Mouse (Mus musculus): Measurements from ENCODE around the gene Ncs1. TPM values are rescaled to one million over a fixed set of nuclear protein-coding genes. Genes with fewer than 3 reads are reported as not detected.

Gene Ncs1
- polyA plus RNA-seq (2017; shearing (Covaris generic)): 1 to 10 TPM in 2 of 3 experiments, under 1 TPM in 1; 0.63 to 1.4 (median 1.4) TPM

DNA sequence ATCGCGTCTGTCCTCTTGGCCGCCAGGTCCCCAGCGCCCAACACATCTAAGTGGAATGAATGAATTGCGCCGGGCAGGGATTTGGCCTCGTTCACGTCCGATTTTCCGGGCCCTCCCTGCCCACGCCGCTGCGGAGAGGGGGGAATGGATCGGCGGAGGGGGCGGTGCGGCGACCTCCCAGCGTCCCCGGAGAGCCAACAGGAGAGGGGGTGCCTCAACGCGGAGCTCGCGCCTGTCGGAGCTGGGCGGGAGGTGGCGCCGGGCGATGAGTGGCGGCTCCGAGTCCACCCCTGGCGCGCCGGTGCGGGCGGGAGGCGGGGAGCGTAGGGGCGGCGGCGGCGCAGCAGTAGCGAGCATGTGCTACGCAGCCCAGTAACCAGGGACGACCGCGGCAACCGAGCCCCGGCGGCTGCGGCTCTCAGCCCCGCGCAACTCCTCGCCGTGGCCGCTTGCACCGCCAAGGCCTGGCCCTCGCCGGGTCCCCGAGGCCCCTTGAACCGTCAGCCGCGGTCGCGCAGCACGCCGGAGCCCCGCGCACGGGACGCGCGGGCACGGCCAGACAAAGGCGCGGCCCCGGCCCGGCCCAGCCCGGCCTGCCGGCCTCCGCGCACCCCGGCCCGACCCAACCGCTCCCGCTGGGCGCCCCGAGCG is at the start of gene Ncs1:
TSS of gene Ncs1 (plus strand) at position 333 of the 651 bp plus-strand sequence.
- peak; percentile 72 for ATAC-seq

DNA sequence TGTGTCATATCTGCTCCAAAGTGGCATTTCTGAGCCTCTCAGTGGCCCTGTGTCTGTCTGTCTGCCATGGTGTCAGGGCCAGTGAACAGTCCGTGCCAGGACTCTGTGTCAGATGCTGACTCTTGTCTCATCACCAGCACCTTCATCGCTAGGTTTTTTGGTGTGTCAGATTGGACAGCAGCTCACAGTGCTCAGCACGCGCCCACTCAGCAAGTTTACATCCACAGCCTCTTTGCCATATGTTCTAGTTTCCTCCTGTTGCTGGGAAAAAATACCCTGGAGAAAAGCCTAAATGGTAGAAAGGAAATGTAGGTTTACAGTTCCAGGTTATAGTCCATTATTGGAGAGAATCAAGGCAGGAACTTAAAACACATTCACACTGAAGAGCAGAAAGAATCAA is 47.0 kb upstream of the Ncs1 start:
- no peak for ATAC-seq

DNA sequence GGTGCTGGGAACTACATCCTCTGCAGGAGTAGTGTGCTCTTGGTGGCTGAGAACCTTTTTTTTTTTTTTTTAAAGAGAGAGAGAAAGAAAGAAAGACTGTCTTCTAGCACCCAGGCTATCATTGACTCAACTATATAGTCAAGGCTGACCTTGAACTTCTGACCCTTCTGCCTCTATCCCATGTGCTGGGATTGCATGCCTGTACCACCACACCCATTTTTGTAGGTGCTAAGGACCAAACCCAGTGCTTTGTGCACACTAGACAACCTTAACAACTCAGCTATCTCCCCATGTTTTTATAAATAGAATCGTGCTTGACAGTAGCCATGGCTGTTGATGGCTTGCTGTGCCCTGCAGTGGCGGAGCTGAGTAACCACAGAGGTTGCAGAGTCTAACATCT is 45.6 kb upstream of the Ncs1 start:
- ATAC-seq: no peak

DNA sequence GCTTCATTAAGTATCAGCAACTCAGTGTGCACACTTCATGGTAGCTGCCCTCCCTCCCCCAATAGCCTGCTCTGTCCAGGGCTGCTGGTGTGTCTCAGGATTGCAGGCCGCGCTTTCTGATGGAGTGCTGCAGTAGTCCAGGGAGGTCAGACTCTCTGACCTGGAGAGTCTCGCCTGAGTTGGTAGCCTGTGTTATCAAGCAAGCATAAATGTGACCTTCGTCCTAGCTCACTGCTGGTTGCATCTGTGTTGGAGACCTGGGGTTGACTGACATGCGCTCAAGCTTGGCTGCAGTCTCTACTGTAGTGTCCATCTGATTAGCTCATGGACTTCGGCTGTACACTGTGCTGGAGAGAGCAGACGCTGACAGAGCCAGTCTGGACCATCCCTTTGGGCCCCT is 43.8 kb upstream of the Ncs1 start:
- no peak for ATAC-seq

DNA sequence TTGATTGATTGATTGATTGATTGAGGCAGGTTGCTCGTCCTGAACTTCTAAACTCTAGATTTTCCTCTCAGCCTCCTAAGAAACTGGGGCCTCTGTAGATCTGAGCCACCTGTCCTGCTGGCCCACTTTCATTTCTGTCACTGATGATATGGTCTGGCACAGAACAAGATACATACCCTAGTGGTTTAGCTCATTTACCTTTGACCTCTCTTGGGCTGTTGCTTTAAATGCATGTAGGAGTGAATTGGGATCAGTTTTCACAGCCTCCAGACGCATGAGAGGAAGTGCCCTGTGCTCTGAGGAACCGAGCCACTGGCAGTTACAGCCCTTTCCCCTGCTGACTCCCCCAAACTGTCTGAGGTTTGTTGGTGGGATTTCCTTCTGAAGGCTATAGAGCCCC is 43.3 kb upstream of the Ncs1 start:
- no peak for ATAC-seq

DNA sequence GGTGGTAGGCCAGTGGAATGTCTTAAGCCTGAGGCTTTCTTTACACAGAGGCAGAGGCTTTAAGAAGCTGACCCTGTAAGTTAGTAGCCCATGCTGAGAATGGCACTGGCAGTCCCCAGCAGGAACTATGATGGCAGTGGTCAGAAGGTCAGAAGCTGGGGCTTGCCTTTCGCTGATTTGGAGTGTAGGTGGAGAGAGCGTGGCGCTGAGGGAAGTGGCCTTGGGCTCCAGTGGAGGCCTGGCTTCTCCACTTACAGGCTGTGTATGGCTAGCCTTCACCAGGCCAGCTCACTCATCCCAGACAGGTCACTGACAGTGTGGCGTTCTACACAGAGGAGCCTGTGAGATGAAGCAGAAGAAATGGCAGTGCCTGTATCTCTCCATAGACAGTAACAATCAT is 42.7 kb upstream of the Ncs1 start:
- no peak for ATAC-seq

DNA sequence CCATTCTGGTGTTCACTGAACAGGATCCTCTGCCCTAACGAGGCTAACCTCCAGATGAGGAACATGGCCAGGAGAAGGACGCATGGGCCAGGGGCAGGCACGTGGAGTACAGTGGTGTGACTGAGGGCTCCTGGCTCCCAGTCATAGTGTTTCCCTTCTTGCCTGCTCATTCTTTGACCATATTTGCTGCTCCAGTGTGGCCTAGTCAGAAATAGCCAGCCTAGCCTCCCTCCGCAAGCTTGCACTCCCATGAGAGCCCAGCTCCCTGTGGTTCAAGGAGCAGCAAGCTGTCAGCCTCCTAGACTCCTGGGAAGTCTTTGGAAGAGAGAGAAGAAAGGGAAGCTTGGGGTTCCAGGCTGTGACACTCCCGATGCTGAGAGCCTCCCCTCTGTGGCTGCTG is 40.9 kb upstream of the Ncs1 start:
- ATAC-seq: no peak

DNA sequence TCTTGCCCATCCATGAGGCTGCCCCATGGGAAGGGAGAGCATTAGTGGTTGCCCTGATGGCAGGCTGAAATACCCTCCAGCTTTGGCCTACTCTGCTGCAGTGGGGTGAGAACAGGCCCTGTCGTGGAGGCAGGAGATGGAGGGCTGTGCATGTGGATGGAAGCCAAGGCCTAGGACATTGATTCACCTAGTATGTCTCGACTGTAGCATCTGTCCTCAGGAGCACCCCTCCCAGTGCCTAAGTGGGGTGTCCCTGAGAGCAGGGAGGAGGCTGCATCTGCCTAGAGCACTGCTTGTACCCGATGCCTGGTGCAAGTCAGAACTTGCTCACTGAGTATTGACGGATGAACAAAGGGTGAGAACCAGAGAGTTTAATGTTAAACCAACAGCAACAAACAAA is 39.4 kb upstream of the Ncs1 start:
- ATAC-seq: no peak

DNA sequence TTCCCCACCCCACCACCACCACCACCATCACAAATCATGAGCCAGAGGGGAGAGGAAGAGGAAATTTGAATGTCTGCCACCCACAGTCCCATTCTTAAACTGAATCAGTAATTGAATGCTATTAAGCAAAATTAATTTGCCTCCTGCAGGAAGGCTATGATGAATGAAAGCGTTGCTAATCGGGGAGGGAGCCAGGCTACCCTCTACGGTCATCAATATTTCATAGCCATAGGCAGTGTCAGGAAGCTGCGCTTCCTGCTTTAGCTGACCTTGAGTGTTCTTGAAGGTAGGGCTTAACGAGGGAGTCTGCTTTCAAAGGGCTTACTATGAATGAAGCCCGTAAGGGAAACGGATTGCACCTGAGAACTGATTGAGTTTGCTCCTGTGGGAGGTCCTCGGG is 38.7 kb upstream of the Ncs1 start:
- ATAC-seq: no peak

DNA sequence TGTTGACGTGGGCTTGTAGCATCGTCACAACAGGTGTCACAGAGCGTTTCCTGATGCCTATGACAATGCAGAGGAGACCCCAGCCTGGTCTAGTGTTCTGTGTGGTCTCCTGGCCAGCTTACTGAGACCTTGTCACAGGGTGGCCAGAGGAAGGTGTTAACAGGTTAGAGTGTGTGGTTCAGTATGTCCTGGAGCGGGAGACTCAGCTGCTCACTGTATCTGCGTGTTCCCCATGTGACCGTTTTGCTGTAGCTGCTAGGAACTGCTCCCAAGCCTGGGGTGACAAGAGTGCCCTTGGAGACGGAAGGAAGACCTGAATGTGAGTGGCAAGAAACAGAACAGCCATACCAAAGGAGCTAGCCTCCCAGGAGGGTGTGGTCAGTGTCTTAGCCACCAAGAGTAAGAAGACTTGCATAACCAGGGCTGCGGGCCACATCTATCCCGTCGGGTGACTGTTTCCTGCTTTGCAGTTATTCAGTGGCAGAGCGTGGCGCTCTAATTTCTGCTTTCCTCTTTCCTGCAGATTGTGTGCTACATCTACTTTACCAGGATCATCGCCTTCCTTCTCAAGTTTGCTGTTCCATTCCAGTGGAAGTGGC is 37.0 kb upstream of the Ncs1 start:
- no peak for ATAC-seq

DNA sequence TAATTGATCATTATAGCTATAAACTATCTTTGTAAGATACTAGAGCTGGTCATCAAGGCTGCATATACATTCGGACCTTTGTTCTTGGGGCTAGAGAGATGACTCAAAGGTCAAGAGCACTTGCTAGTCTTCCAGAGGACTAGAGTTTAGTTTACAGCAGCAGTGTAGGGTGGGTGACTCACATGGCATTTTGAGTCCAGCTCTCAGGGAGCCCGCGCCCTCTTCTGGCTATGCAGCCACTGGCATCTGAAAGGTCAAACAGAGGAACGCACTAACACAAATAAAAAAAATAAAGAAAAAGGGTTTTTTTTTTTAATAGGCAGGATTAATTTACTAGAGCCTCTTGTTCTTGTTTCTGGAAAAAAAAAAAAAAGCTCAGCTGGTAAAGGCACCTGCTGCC is 36.1 kb upstream of the Ncs1 start:
- no peak for ATAC-seq

DNA sequence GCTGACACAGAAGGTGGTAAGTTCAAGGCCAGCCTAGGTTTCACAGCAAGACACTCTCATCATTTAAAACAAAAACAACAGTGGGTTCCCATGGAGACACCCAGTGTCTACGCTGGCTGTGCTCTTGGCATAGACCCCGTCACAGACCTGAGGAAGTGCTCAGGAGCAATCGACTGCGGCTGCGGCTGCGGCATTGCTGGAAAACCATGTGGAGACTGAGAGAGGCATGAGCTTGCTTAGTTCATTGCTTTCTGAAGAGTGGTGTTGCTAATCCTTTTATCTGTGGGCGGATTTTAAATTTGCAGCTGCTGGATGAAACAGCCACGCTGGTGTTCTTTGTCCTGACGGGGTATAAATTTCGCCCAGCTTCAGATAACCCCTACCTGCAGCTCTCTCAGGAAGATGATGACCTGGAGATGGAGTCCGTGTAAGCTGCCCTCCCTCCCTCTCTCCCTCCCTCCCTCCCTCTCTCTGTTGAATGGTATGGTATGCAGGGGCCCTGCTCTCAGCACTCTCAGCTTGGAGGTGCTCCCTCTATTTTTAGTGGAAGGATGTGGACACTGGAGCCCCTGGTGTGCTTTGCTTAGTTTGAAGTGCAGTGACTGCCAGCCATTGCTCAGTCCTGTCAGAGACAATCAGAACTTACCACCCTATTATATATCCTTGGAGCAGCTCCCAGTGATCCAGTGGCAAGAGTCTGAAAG is 35.3 kb upstream of the Ncs1 start:
- ATAC-seq: no peak

DNA sequence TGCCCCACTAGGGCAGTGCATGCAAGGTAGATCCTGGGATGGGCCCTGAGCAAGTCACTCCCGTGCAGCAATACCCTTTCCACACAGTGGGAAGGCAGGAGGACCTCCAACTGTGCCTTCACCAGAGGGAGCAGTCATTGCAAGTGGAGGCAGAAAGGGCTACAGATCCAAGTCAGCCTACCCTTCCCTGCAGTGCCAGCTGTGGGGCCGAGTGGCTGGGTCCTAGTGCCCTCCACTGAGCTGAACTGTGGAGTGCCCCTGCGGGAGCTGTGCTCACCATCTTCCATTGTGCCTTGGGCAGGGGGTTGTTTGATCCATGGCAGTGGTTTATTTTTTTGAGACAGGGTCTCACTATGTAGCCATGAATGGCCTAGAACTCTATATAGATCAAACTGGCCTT is 34.4 kb upstream of the Ncs1 start:
- no peak for ATAC-seq

DNA sequence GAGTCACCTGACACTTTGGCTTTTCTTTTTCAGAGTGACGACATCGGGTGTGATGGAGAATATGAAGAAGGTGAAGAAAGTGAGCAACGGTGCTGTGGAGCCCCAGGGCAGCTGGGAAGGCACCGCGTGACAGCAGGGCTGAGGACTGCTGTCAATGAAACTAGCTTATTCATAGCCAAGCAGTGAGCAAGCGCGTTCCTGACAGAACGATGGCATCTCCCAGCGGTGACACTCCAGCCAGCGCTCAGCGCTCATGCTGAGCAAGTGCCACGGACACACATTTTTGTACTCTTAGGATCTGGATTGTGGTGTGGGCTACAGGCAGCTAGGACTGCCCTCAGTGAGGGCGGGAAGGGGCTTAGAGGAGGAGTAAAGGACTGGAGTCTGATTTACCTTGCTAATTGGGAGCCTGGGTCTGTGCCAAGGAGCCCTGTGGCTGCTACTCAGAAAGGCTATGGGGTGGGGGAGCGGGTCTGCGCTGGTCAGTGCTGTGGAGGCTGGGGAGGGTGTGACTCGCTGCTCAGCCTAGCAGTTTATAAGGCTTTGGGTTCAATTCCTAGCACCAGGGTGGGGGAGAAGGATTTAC is 31.3 kb upstream of the Ncs1 start:
- no peak for ATAC-seq

DNA sequence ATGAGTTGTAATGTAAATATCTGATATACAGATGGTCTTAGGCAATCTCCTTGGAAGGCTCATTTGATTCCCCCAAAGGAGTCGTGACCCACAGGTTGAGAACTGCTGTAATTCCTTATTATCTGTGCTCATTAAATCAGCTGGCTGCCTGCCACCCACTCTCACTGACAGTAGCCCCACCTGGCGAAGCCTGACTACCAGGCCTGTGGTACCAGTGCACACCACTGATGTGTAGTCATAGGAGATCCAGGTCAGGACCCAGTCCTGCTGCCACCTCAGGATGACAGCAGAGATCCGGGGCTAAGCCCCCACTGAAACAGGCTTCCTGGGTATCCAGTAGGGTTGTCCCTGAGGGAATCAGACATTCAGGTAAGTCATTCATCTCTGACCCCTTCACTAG is 27.0 kb upstream of the Ncs1 start:
- no peak for ATAC-seq

DNA sequence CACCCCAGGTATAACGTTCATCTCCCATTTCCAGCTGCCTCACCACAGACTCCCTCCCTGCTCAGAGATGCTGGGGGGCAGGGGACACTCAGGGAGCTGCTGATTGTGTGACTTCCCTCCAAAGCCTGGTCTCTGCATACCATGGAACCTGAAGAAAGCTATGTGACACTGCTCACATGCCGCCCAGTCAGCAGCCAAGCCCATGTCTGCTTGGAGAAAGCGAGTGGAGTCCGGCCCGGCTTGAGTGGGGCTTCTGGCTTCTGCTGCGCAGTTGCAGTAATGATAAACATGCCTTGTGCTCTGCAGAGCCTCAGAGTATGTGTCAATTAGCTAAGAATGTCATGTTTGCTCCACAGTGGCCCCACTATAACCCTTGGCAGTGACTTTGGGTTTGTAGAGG is 26.2 kb upstream of the Ncs1 start:
- no peak for ATAC-seq

DNA sequence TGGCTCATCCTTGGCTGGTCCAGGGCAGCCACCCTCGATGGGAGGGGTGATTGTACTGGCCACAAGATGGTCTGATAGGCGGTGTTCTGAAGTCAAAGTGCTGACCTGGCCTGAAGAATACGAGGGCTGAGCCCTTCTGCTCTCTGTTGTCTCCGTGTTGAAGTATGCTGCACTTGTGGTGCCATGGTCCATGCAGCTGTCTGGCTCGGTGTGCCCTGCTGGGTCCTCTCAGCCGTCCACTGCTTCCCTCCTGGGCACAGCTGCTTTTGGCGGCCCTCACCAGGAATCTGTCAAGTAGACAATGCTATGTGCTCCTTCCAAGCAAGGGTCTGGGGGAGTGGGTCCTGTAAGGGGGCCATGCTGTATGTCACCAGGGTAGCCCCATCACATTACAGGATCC is 24.8 kb upstream of the Ncs1 start:
- no peak for ATAC-seq

DNA sequence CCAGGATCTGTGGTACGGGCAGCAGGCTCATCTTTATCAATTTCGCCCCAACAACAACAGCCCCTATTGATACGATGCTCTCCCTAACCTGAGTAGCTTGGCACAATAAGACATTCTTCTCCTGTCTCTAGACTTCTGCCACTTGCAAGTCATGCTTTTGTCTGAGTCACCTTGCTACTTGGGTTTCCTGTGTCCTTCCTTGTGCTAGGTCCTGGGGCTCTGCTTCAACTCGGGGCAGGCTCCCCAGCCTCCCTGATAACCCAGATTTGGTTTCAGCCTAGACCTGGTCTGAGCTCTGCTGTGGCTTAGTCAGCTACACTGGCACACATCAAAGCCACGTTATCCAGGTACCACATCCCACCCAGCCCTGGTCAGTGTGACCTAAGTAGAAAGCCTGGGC is 24.0 kb upstream of the Ncs1 start:
- no peak for ATAC-seq

DNA sequence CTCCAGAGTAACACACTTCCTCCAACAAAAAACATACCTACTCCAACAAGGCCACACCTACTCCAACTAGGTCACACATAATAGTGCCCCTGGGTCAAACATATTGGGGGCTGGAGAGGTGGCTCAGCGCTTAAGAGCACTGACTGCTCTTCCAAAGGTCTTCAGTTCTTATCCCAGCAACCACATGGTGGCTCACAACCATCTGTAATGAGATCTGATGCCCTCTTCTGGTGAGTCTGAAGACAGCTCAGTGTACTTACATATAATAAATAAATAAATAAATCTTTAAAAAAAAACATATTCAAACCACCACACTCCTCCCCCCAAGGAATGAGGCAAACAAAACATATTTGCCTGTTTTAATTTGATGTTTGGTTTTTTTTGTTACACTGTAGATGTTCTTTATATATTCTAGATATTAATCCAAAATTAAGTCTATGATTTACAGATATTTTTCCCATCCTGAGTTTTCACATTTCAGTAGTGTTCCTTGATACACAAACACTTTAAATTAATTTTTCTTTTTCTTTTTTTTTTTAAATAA is 16.8 kb upstream of the Ncs1 start:
- no peak for ATAC-seq

DNA sequence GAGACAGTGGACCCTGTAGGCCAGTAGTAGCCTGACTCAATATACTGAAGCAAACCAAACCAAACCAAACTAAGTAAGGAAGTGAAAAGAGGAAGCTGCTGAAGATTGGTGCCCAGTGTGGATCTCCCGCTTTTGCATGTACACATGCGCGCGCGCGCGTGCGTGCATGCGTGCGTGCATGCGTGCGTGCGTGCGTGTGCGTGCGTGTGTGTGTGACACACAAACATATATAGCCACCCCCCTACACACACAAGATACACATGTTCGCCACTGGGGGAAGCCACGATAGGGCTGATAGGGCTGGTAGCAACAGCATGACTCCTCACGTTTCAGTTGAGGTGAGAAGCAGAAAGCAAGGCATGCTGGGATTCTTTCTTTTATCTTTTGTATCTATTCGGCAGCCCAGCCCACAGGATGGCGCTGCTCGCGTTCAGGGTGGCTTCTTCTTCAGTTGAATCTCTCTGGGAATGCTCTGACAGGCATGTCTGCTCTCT is 6.4 kb upstream of the Ncs1 start:
- peak; percentile 25 for ATAC-seq

DNA sequence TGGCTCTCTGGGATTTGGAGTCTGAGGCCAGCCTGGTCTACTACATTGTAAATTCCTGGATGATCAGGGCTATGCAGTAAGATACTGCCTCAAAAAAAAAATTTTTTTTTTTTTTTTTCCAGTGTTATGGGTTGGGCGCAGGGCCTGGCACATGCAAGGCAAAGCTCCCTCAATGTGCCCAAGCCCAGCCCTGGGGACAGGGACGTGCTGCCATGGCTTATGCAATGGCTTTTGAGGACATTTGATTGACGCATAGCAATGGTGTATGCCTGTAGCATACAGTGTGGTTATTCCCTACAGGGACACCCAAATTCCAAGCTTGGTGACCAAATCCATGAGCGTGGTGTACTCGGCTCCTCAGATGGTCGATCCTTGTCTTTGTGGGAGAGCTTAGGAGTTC is 5.8 kb upstream of the Ncs1 start:
- ATAC-seq: no peak

DNA sequence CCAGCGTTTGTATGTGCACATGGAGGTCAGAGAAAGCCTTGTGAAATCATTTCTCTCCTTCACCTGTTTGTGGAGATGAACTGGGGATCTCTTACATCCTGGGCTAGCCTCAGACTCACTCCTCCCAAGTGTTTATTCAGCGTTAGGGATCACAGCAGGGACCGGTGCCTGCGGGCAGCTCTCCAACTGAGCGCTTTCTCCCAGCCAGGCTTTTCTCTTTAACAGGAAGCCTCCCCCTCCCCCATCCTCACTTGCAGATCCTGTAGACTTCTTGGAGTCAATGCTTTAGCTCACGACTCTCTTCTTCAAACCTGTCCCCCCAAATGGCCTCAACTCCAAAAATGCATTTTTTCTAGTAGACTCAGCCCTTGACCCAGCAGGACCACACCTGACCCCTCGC is 4.0 kb upstream of the Ncs1 start:
- no peak for ATAC-seq

DNA sequence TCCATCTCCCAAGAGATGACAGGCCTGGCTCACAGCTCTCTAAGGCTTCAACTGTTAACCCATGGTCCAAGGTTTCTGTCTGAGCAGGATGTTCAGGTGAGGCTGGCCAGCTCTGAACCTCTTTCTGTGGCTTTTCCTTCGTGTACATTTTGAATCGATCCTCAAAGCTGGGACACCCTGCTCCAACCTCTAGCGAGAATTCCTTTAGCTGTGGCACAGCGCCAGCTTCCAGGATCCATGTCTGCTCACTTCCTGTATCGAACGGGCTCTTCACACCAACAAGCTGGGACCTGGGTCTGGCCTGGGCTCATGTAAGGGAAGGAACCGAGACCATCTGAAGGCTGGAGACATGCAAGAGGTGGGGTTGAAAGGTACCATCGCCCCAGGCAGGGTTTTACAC is 1.4 kb upstream of the Ncs1 start:
- ATAC-seq: no peak

DNA sequence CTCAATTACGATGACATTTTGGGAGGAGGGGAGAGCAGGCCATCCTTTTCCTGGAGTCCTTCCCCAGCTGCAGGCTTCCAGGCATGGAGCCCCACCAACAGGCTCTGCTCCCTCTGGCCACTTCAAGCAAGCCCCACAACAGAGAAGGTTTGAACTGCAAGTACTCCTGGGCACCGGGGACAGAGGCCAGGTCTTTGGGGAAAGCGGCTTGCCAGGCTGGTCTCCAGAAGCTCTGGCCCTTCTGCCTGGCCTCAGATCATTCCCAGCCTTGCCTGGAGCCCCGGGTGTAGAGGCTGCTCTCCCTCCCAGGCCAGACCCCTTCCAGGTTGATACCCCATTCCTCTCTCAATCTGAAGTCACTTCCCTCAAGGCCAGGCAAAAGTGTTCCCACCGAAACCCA is 572 bp upstream of the Ncs1 start:
- ATAC-seq: no peak
